Mouse (Mus musculus): ENCODE data around the gene Fxr2.

GRCm38 (mm10) chr11:69672211-69672706, 39.5 kb downstream of the Fxr2 start, which contains the start of gene Eif4a1:
- TF ChIP-seq GATA1 (IDR thresholded peaks at IDR 0.05; ENCODE audit: low read length), result no peak
- TF ChIP-seq TAL1 (IDR thresholded peaks at IDR 0.05; ENCODE audit: low read length), result no peak
